Mouse (Mus musculus) embryonic facial prominence, embryonic 14.5 days (tissue): ENCODE results near the gene Pimreg. TPM values are rescaled to one million over a fixed set of nuclear protein-coding genes. Genes with fewer than 3 reads are reported as not detected.
A peak's percentile ranks its signal among the peaks of the same experiment; 100 is the strongest.

Experiments
- ATAC-seq: fragments of 200-750 bp; cut with Nextera tagmentation; 2 replicates; pipeline ENCODE4 v1.8.0; 2017; ENCODE audit warnings: low read depth, moderate number of reproducible peaks, moderate TSS enrichment
- DNase-seq: peaks from one replicate; pipeline ENCODE4 v3.0.0-alpha.2; 2015; ENCODE audit warnings: low spot score
- H3K27ac ChIP-seq: fragments of 300-500 bp; sonication (generic); replicated peaks from 2 replicates; pipeline ENCODE4 v1.5.1; 2014; ENCODE audit warnings: low read depth, mild to moderate bottlenecking, low read length, moderate library complexity
- H3K27me3 ChIP-seq: fragments of 300-500 bp; sonication (generic); replicated peaks from 2 replicates; pipeline ENCODE4 v1.6.1; 2014; ENCODE audit warnings: low read length; ENCODE audit not compliant: control insufficient read depth, insufficient read depth
- H3K36me3 ChIP-seq: fragments of 300-500 bp; sonication (generic); 2 replicates; pipeline ENCODE4 v1.6.1; 2014; ENCODE audit warnings: low read length, mixed read lengths; ENCODE audit not compliant: control insufficient read depth, insufficient read depth
- H3K4me1 ChIP-seq: fragments of 300-500 bp; sonication (generic); 2 replicates; pipeline ENCODE4 v1.6.1; 2014; ENCODE audit warnings: antibody characterized with exemption, low read length; ENCODE audit not compliant: control insufficient read depth, insufficient read depth
- H3K4me2 ChIP-seq: fragments of 300-500 bp; sonication (generic); 2 replicates; pipeline ENCODE4 v1.6.1; 2014; ENCODE audit warnings: low read depth, mild to moderate bottlenecking, low read length, moderate library complexity, mixed read lengths
- H3K4me3 ChIP-seq: fragments of 300-500 bp; sonication (generic); 2 replicates; pipeline ENCODE4 v1.5.1; 2014; ENCODE audit warnings: low read depth, mild to moderate bottlenecking, low read length
- H3K9ac ChIP-seq: fragments of 300-500 bp; sonication (generic); 2 replicates; pipeline ENCODE4 v1.6.1; 2014; ENCODE audit warnings: low read depth, mild to moderate bottlenecking, low read length, moderate library complexity, mixed read lengths
- H3K9me3 ChIP-seq: fragments of 300-500 bp; sonication (generic); 2 replicates; pipeline ENCODE4 v1.6.1; 2016; ENCODE audit warnings: low read length; ENCODE audit not compliant: control insufficient read depth
- WGBS: fragments of 180-500 bp; shearing (Covaris S2); extraction: QIAGEN DNeasy Blood & Tissue Kit; methylation state at CpG from one replicate; pipeline ENCODE4 v1.1.7; 2014; 5-methylcytosine and 5-hydroxymethylcytosine counted together
- polyA plus RNA-seq: library from polyadenylated mRNA; unstranded; fragments of >200 nt; fragmentation: Nextera tagmentation; extraction: Ambion mirVana; gene quantifications from 2 replicates; pipeline ENCODE4 v1.2.1, GENCODE M21; 2014

The Pimreg gene
- polyA plus RNA-seq, 1 experiment from 2014 or later = 77.9 TPM

DNA sequence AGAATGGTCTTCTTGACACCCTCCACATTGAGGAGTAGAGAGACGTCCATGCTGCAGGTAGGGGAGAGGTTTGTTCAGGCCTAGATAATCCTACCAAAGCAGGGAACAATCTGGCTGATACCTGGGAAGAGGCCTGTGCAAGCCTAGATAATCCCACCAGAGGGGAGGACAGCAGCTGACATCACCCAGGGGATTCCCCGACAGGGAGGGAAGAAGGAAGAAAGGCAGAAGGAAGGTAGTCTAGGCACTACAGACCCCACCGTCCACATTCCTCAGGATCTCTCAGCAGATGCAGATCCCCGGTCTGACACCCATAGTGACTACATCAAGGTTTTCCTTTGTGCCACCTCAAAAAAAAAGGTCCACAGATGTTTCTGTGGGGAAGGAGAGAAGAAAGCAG is 4.4 kb upstream of the Pimreg start, which contains the start of gene Aipl1:
Aipl1 (minus strand) TSS at position 101 of the 400 bp plus-strand sequence.
- Histone ChIP-seq H3K4me1 (no peaks in the 10 kb centered on the region), H3K9me3 (no peaks in the 10 kb centered on the region), H3K9ac (no peak within 1 kb of the TSS), H3K36me3 (no peaks in the 10 kb centered on the region), H3K27me3 (no peaks in the 10 kb centered on the region), H3K27ac (no peak within 1 kb of the TSS), H3K4me3 (no peak within 1 kb of the TSS), H3K4me2 (no peak within 1 kb of the TSS)
- ATAC-seq = no peak; the same call in 1 of the 2 replicates
- no peak for DNase-seq
- 51% methylated on average over 4 of the region's 4 CpGs for WGBS

DNA sequence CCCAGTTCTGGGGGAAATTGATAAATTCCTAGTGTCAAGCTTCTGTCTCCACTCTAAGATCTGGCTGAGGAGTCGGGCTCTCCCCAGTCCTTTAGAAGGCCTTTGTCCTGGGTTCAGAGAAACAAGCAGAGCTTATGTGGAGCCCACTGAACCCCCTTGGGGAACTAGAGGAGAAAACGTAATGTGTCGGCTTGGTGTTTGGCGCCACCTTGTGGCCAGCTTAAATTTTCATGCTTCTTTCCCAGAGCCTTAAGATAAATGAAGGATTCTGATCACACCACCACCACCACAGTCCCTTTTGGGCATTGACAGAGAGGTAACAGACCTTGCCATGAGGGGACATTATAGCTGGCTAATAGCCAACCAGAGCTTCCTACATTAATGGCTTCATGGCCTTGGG is 3.8 kb upstream of the Pimreg start:
- no peak overlapping the region for H3K4me3 ChIP-seq
- ATAC-seq = no peak
- 4% methylated on average over 4 of the region's 4 CpGs for WGBS
- no peak overlapping the region for H3K4me2 ChIP-seq
- DNase-seq = peak; percentile 85
- no peaks in the 10 kb centered on the region for H3K9me3 ChIP-seq
- H3K27me3 ChIP-seq = no peaks in the 10 kb centered on the region
- no peak overlapping the region for H3K27ac ChIP-seq
- H3K9ac ChIP-seq = no peak overlapping the region
- no peaks in the 10 kb centered on the region for H3K36me3 ChIP-seq
- H3K4me1 ChIP-seq = peaks cover 5% of the 10 kb centered on the region

DNA sequence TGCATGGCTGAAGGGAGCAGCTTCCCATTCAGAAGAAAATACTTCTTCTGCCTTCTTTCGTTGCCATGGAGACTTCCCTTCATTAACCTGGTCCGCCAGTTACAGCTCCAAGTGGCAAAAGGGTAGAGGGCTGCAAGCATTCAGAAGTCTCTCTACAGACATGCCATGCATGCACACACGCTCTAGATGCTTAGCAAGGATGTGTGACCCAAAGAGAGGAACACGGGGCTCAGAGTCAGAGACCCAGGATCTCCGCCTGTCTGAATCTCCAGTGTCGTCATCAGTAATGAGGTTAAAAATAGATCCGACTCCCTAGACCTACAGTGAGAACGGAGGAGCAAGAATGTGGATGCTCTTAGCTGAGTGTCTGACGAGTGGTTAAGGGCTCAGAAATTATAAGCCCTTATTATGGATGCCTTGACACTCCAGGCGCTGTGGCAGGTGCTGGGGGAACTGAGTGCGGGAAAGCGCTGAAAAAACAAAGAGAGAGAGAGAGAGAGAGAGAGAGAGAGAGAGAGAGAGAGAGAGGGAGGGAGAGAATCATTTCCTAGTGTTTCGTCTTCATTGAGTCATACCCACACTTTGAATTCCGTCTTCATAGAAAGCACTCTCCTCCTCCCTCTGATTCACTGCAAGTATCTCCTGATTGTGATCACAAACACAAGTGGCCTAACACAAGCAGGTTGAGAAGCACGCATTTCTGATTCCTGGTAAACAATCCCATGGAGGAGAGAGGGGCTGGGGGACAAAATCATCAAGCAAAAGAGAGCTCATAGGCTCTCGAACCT is 2.0 kb upstream of the Pimreg start:
- Histone ChIP-seq H3K4me2 (no peak overlapping the region), H3K27me3 (no peaks in the 10 kb centered on the region), H3K4me1 (peaks cover 12% of the 10 kb centered on the region), H3K36me3 (no peaks in the 10 kb centered on the region; the same call in 1 of the 2 replicates), H3K27ac (no peak overlapping the region), H3K4me3 (no peak overlapping the region), H3K9me3 (no peaks in the 10 kb centered on the region), H3K9ac (no peak overlapping the region)
- DNase-seq (no peak), ATAC-seq (no peak)
- 39% methylated on average over 16 of the region's 16 CpGs for whole genome bisulfite sequencing

DNA sequence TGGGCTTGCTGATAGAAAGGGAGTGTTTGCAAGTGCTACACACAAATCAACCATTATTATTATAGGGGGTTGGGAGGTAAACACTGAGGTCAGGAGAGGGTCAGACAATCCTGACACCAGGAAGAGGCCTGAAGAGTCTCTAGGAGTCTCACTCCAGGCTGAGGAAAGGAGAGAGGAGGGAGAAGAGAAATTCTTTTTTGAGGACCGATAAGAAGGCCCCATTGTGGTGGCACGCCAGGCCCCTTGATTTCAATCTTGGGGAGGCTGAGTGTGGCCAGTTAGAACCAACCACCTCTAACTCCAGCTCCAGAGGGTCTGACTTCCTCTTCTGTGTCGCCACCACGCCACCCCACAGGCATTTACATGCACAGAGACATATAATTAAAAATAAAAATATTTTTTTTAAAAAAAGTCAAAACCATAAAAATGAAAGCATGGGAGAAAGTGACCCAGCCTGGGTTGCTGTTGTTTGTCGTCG is 503 bp upstream of the Pimreg start:
- peak overlapping the region; percentile 69 for H3K4me3 ChIP-seq
- H3K4me1 ChIP-seq = peaks cover 12% of the 10 kb centered on the region
- no peaks in the 10 kb centered on the region for H3K27me3 ChIP-seq
- no peaks in the 10 kb centered on the region for H3K9me3 ChIP-seq
- DNase-seq = no peak
- H3K4me2 ChIP-seq = peak overlapping the region; percentile 95
- peaks cover 12% of the 10 kb centered on the region; the same call in 1 of the 2 replicates for H3K36me3 ChIP-seq
- peak overlapping the region; percentile 44; the same call in 1 of the 2 replicates for H3K27ac ChIP-seq
- WGBS = 13% methylated on average over 6 of the region's 6 CpGs
- peak overlapping the region; percentile 70 for H3K9ac ChIP-seq
- ATAC-seq = no peak

DNA sequence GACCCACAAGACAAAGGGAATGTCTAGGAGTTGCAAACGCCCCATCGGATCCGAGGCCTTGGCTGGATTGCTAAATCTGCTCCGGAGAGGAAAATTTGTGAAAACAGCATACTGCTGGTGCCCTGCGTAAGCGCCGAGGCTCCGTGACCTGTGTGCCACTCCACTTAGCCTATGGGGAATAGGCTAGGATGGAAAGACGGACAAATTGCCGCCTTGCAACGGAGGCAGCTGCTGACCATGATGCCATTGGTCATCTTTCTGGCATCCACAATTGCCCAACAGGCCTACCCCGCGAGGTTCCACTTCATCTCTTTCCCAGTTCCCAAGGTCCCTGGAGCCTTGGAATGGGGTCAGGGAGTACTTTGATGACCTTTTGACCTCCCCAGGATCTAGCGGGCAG is 799 bp downstream of the Pimreg start:
- H3K4me1 ChIP-seq = peaks cover 12% of the 10 kb centered on the region
- ATAC-seq (no peak), DNase-seq (no peak)
- H3K36me3 ChIP-seq = peaks cover 19% of the 10 kb centered on the region; the same call in 1 of the 2 replicates
- peak overlapping the region; percentile 70 for H3K9ac ChIP-seq
- peak overlapping the region; percentile 69 for H3K4me3 ChIP-seq
- no peaks in the 10 kb centered on the region for H3K9me3 ChIP-seq
- peak overlapping the region; percentile 95 for H3K4me2 ChIP-seq
- no peak overlapping the region for H3K27ac ChIP-seq
- H3K27me3 ChIP-seq = no peaks in the 10 kb centered on the region
- under 1% methylated on average over 14 of the region's 14 CpGs for WGBS

DNA sequence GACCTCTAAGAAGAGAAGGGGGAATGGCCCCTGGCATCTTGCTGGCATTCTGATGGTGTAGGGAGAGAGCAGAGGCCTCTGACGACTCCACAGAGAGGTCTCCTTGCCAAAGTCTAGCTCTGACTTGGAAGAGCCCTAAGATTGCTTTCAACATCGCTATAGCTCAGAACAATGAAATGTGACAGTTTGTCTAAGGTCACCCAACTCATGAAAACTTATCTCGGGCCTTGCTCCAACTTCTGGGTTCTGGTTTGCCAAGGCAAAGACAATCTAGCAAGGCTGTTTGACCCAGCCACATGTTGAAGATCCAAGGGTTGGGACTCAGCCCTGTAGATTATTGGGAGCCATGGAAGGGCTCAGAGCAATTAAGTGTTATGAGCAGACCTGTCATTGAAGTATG is 2.4 kb downstream of the Pimreg start:
- Histone ChIP-seq H3K27ac (no peak overlapping the region), H3K27me3 (no peaks in the 10 kb centered on the region), H3K36me3 (peaks cover 19% of the 10 kb centered on the region; the same call in 1 of the 2 replicates), H3K4me1 (peaks cover 12% of the 10 kb centered on the region), H3K9me3 (no peaks in the 10 kb centered on the region), H3K4me3 (no peak overlapping the region), H3K9ac (no peak overlapping the region), H3K4me2 (peak overlapping the region; percentile 95)
- DNase-seq (no peak), ATAC-seq (no peak)
- 86% methylated on average over 3 of the region's 3 CpGs for WGBS

DNA sequence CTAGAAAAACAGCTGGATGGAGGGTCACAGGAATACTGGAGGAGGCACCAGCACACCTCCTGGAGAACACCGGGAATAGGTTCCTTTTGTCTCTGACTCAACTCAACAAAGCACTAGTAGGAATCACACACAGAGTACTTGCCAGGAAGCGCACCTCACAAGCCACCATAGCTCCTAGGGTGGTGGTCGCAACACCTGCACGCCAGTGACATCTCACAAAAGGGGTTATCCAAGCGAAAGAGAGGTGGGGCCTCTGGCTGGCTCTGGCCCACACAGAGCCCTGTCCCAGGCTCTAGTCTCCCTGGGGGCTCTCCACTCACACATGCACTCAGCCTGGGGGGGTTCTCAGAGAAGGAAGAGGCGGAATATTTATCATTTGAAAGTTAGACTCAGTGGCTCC is 6.9 kb downstream of the Pimreg start:
- Histone ChIP-seq H3K36me3 (peaks cover 19% of the 10 kb centered on the region; the same call in 1 of the 2 replicates), H3K4me2 (no peak overlapping the region), H3K4me3 (no peak overlapping the region), H3K27ac (no peak overlapping the region), H3K4me1 (peaks cover 9% of the 10 kb centered on the region; the same call in 1 of the 2 replicates), H3K9ac (no peak overlapping the region), H3K27me3 (0 out of 2 replicates have a peak, but pooled peaks cover 2% of the 10 kb centered on the region), H3K9me3 (no peaks in the 10 kb centered on the region)
- no peak for ATAC-seq
- DNase-seq = no peak
- 52% methylated on average over 5 of the region's 6 CpGs for WGBS

DNA sequence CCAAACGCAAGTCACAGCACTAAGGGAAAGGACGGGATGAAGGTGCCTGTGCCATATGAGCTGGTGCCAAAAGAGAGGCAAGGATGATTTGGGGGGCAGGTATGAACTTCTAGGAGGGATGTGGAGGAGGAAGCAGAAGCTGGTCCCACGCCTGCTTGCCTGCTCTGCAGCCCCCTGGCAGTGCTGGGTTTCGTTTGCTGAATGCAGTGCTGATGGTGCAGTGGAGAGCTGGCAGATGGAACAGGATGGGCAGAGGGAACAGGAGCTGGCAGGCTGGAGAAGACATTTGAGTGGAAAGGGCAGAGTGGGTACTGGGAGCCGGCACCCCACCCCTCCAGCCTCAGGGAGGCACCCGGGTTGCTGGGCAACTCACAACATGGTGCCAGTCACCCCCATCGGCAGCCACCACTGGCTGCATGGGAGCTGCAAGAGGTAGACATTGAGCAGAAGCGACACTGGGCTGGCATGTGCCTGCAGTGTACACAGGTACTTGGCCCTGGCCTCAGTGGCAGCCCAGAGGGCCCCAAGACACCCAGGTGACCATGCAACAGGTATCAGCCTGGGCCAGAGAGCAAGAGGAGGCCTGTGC is 7.4 kb downstream of the Pimreg start:
- WGBS = 75% methylated on average over 8 of the region's 8 CpGs
- Histone ChIP-seq H3K36me3 (peaks cover 19% of the 10 kb centered on the region; the same call in 1 of the 2 replicates), H3K9ac (no peak overlapping the region), H3K27me3 (0 out of 2 replicates have a peak, but pooled peaks cover 2% of the 10 kb centered on the region), H3K27ac (no peak overlapping the region), H3K4me3 (no peak overlapping the region), H3K4me2 (no peak overlapping the region), H3K9me3 (no peaks in the 10 kb centered on the region), H3K4me1 (peaks cover 9% of the 10 kb centered on the region; the same call in 1 of the 2 replicates)
- no peak for DNase-seq
- no peak for ATAC-seq
